Mouse (Mus musculus): Measurements from ENCODE around the gene Zfp292.

Gene Zfp292

DNA sequence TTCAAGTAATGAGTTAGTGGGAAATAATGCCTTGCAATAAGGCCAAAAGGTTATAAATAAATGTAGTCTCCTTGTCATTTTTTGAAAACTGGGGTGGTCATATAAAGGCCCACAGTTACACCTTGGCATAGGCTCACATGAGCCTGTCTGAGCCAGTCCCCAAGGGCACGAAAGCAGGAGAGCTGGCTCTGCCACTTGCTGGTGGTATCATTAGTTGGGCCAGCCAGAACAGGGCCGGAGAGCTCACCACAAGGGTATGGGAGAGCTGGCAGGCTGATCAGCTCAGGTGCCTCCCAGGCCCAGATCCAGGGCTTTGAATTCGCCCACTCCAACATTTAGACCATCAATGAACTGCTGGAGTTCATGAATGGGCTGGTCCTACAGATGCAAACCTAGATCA is 96.3 kb downstream of the Zfp292 start:
- DNase-seq = no peak

- no peak for DNase-seq
Measured at GRCm38 (mm10) chr4:34785646-34786045, 97.1 kb downstream of the Zfp292 start.

DNA sequence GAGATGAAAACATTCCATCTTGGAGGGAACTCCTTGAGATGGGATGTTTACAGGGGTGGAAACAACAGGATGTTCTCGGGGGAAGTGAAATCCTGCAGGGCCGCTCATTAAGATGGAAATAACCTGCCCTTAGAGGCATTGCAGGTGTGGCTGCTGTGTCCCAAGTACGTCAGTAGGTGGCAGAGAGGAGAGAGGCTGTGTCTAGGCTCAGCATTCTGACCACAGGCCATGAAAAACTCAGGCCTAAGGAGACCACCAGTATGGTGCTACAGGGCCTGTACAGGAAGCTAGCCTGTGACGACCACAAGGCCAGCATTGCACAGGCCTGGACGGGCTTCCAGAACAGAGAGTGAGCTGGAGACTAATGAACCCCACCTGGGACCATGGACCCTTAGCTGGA is 97.9 kb downstream of the Zfp292 start:
- DNase-seq = peak in 1 of 2 experiments; percentile 27

- DNase-seq = peak; percentile 19 to 24
Measured at GRCm38 (mm10) chr4:34782730-34783129, 100.0 kb downstream of the Zfp292 start.

GRCm38 (mm10) chr4:34777677-34778527 is 104.9 kb downstream of the Zfp292 start, which contains the start of gene Smim8:
Gene Smim8 (minus strand): TSS chr4:34778423.
- DNase-seq = peak; percentile 87 to 89

- no peak for DNase-seq
Measured at GRCm38 (mm10) chr4:34771652-34772371, 110.9 kb downstream of the Zfp292 start.

- DNase-seq = no peak
Measured at GRCm38 (mm10) chr4:34756163-34756562, 126.6 kb downstream of the Zfp292 start, which contains the start of gene Gm136. Gene Gm136 (minus strand): TSS chr4:34756263.
